Mouse (Mus musculus): ENCODE results near the gene Hand2.

- TF ChIP-seq CTCF (IDR thresholded peaks at IDR 0.05; ENCODE audit: low read depth): peak; percentile 23; the same call in 1 of the 2 replicates
- TF ChIP-seq EP300 (optimal IDR thresholded peaks at IDR 0.05): no peak
Measured at GRCm38 (mm10) chr8:57374044-57374443, 53.3 kb downstream of the Hand2 start.
